Mouse (Mus musculus) lung, postnatal 4 days (tissue): ENCODE results near the gene Asic4.

Source experiments
- DNase-seq, 2 experiments: peaks; one replicate each; pipeline ENCODE4 v3.0.0; 2021

Gene Asic4

DNA sequence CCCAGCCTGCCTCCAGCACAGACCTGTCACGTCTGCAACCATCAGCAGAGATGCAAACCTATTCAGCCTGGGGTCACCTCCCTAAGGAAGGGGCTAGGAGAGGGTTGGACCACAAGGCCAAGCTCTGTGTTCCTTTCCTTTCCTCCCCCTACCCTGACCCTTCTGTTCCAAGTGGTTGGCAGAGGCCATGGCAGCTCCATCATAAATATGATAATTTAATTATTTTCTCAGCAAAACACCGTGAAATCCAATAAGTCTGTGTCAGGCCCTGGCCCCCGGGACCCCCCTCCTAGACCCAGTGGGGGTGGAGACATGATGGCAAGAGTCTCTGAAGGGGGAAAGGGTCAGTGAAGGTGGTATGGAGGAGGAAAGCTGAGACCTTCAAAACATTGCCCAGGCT, 6.0 kb upstream of the Asic4 start:
- DNase-seq, result no peak

- no peak for DNase-seq
These were observed 5.0 kb upstream of the Asic4 start for GRCm38 (mm10) chr1:75445141-75445701.

DNA sequence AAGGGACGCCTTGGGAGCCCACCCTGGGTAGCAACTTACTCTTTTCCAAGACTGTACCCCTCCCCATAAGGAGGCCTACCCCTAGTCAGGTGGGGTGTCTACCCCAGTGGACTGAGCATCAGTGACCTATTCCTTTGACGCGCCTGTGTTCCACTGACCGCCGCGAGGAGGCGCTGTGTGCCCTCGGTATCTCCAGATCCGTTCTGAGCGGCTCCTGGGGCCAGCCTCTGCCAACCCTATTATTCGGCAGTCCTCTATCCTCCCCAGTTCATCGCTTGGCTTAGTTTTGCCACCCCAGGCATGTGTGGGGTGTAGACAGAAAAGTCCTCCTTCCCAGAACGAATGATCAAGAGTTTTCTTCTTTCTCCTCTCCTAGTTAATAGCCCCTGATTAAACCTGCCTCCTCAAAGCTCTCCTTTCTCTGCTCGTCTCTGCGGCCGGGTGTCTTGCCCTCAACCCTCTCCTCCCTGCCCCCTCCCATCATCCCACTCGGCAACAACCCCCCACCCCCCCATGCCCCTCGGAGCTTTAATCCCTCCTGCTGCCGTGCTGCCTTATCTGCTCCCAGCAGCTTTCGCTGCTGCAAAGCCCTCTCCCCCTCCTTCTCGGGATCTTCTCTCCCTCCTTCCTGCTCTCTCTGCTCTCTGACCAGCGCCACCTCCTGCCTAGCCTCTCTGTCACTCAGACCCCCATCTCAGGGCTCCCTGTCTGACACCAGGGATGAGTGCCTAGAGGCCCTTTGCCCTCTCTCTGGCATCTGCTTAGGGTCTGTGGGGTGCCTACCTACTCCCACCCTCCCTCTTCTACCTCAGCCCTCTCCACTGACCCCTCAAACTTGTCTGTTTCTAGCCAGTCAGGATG, 4.3 kb upstream of the Asic4 start:
- DNase-seq, result peak; percentile 75 to 83

DNA sequence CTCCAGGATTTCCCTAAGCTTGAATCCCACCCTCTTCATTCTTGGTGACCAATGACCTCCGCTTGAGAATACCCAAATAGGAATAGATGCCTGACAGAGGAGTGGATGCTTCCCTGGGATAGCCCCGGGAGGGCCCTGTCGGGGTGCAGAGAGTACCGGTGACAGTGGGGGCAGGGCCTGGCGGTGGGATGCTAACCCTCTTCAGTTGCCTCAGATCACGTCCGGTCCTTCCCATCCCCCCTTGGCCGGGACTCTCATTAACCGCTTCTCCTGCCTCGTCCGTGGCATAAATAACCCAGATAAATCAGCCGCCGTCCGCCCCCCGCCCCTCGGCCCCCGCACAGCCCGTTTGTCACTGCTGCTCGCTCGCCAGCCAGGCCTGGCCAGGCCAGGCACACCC, 3.6 kb upstream of the Asic4 start:
- peak in 1 of 2 experiments; percentile 13 for DNase-seq

DNA sequence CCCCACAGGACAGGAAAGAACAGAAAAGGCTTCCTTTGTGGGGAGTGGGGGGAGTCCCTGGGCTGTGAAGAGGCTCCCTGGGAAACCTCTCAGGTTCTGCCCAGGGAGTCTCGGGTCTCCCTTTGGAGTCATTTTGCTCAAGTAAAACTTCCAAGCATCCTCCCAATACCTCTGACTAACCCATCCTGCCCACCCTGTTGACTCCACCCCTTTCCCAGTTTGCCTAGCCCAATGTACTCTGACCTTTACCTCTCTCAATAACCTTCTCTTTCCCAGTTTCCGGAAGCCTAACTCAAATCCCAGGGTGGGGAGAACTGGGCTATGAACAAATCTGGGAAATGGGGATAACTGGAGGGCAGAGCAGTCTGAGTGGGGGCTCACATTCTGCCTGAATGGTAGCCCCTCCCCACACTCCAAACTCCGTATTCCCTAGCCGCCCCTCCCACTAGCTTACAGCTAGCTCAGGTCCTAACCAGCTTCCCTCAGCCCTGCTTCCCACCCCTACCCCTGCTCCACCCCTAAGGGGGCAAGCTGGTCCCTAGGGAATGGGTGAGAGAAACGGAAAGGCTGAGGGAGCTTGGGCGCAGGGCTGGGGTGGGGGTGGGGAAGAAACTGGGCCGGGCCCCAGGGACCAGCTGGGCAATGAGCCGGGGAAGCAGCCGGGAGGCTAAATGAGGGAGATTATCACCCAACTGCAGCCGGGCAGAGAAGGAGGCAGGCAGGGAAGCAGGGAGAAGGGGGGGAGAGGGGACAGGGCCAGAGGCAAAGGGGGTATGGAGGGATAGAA, 2.8 kb upstream of the Asic4 start:
- peak; percentile 22 to 51 for DNase-seq

DNA sequence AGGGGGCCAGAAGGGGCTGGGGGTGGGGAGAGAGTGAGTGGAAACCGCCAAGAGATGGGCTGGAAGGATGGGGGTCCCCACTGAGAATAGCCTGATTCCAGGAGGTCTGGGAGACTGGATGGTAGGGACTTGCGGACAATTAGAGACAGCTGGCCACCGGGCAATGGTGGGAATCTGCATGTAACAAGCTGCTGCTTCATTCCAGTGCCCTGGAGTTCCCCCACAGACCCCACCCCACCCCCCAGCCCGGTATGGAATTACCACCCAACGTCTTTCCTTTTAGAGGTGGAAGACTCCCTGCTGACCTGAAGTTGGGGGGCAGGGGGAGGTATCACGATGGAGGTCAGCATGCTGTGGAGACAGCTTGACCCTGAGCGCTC, 2.2 kb upstream of the Asic4 start:
- DNase-seq, result no peak

GRCm38 (mm10) chr1:75448937-75449336, 1.3 kb upstream of the Asic4 start:
- no peak for DNase-seq

- peak in 1 of 2 experiments; percentile 28 for DNase-seq
These were observed 680 bp upstream of the Asic4 start for GRCm38 (mm10) chr1:75449377-75450135.

DNA sequence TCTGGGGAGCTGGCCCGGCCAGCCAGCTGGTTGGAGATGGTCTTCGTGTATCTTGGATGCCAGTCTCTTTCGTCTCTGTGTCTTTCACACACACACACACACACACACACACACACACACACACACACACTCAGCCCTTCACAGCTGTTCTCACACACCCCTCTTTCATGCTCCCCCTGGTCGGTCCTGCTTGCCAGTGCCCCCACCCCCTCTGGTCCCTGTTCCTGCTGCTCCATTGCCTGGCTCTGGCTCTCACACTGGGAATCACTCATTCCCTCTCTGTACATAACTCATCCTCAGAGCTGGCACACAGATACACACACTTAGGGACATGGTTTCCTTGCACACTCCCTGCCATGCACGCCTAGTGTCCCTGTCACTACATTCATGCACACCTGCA, 1.7 kb downstream of the Asic4 start:
- no peak for DNase-seq

GRCm38 (mm10) chr1:75455433-75455832, 5.2 kb downstream of the Asic4 start:
- DNase-seq, result no peak

DNA sequence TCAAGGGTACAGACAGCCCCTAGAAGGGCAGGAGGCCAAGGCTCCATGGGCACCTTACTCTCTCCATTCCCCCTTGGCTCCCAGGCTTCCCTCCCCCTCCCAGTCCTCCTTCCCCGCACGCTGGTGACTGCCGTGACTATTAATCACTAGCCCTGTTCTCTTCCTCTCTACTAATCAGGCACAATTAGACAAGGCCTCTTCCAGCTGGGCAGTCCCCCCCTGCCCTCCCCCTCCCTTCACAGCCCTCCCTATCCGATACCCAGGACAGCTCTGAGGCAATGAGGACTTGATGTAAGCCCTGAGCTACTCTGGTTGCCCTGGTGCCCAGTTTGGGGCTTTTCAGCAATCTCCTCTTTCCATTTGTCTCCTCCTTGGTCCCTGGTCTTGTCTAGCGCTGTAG, 5.7 kb downstream of the Asic4 start:
- DNase-seq, result no peak

DNA sequence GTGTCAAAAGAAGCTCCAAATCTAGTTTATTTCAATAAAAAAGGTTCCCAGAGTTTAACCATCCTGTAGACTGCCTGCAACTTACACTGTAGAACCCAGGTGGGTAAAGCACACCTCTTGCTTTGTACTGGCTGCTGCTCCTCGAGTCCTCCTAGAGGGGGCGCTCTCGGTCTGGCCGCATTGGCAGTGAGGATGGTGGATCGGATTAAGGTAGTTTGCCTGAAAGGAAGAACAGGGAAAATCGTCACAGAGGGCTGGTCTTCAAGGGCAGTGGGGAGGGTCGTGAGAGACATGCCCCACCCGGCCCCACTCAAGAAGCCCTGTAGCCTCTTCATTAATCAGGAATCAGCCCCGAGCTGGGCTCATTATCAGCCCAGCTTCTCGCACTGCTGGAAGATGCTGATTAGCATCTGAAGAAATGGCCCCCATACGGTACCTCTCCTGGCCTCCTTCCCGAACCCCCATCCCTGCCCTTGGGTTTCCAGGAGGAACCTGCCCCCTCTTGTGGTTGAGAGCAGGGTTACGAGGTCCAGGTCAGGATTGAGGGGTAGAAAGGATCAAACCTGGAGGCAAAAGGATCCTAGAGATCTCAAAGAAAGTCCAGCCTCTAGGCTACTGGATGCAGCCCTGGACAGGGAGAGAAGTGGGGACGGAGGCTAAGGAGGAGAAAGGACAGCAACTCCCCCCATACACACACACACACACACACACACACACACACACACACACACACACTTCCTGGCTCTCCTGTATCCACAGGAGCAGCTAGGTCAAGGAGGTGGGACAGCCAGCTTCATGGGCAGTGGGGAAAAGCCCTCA, 6.7 kb downstream of the Asic4 start:
- DNase-seq, result peak; percentile 17 to 22

- no peak for DNase-seq
These were observed 7.4 kb downstream of the Asic4 start for GRCm38 (mm10) chr1:75457710-75458024.

GRCm38 (mm10) chr1:75458025-75458788, 8.0 kb downstream of the Asic4 start:
- DNase-seq, result peak; percentile 42 to 54

DNA sequence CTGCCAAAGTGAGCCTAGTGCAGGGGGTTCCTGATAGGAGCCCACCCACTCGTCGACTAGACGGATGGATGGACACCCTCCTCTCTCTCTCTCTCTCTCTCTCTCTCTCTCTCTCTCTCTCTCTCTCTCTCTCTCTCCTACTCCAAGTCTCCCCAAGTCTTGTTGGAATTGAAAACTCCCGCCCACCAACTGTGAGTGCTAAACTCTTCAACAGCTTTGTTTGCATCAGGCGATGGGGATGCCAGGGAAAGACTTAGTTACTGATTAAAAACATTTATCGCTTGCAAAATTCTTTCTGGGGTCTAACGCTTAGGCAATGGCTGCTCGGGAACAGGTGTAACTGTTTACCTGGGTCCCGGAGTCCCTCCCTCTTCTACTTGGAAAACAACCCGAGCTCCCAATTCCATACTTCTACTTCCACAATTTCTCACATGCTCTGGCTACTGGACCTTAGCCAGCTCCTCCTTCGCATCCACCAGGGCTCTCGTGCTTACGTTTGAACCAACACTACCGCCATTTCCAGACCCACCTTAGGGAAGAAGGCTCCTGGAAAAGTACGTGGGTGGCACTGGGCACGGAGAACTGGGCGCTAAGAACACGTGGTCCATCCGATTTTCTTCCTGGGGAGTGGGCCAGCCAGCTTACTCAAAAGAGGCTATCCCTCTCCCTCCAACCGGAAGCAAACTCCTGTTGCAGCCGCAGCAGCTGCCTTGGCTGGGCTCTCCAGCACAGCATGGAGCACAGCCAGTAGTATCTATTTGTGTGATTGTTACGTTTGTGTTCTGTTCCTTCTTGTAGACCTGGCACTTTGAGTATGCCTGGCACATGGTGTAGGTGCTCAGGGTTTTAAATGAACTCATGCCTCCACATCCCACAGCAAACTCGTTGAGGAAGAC, 8.8 kb downstream of the Asic4 start:
- peak; percentile 35 to 47 for DNase-seq

GRCm38 (mm10) chr1:75460297-75460696, 10.1 kb downstream of the Asic4 start:
- DNase-seq, result no peak

GRCm38 (mm10) chr1:75462636-75463035, 12.4 kb downstream of the Asic4 start:
- no peak for DNase-seq

- no peak for DNase-seq
These were observed 13.5 kb downstream of the Asic4 start for GRCm38 (mm10) chr1:75463652-75464204.

- DNase-seq, result peak; percentile 77 to 82
These were observed 17.1 kb downstream of the Asic4 start for GRCm38 (mm10) chr1:75467215-75467927.
